Comparison of ENCODE assay signal across 25 mouse cellular contexts in the genomic region with DNA sequence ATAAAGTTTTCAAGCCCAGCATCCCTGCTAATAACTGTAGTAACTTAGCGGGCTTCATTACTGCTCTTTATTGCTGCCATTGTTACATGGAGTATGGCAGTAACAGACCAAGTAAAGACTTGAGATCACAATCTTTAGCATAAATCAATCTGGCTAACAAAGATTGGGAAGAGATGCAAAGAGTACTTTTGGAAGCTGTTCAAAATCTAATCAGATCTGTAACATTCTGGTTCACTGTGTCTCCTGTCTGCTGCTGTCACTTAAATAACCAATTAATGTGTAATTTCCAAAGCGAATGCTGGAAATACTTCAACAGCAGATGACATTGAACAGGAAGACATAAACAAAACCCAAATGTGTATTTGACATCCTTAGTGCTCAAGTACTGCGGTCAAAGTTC.
DNase-seq lines count a peak whose midpoint lies in the region; ATAC-seq and TF ChIP-seq lines count a peak whose summit lies in the region.
"Had no signal": no experiment of that assay in that cellular context is flagged by ENCODE, and none has a peak within 500 bp of the region (broad histone marks: within the 10 kb centered on the region; RNA-seq: fewer than 3 reads in every experiment).

No protein-coding gene starts in this region.

- H3K4me1 ChIP-seq in embryonic facial prominence, embryonic 14.5 days (ENCODE audit: control insufficient read depth, insufficient read depth, low read length) = no peaks in the 10 kb centered on the region
- H3K4me1 ChIP-seq in embryonic facial prominence, embryonic 10.5 days = no peaks in the 10 kb centered on the region
- H3K4me1 ChIP-seq in kidney, postnatal 0 days (replicated peaks; ENCODE audit: insufficient read depth, low read length) = no peaks in the 10 kb centered on the region
- H3K4me1 ChIP-seq in stomach, embryonic 14.5 days (ENCODE audit: control insufficient read depth, insufficient read depth, low read length) = no peaks in the 10 kb centered on the region
- H3K4me1 ChIP-seq in stomach, postnatal 0 days (replicated peaks; ENCODE audit: control insufficient read depth, insufficient read depth) = no peaks in the 10 kb centered on the region
- H3K4me1 ChIP-seq: embryonic facial prominence, embryonic 12.5 days; heart, embryonic 13.5 days; hindbrain, embryonic 12.5 days; liver, embryonic 12.5 days; midbrain, embryonic 10.5 days had no signal

- 0 out of 2 replicates have a peak, but pooled peaks cover 7% of the 10 kb centered on the region for H3K9me3 ChIP-seq in embryonic facial prominence, embryonic 14.5 days (ENCODE audit: control insufficient read depth, low read length)
- peaks cover 4% of the 10 kb centered on the region; the same call in 1 of the 2 replicates for H3K9me3 ChIP-seq in embryonic facial prominence, embryonic 10.5 days
- H3K9me3 ChIP-seq in kidney, postnatal 0 days (replicated peaks; ENCODE audit: low read length) = no peaks in the 10 kb centered on the region
- no peaks in the 10 kb centered on the region; the same call in 1 of the 2 replicates for H3K9me3 ChIP-seq in stomach, embryonic 14.5 days (ENCODE audit: control insufficient read depth, low read depth, low read length)
- no peaks in the 10 kb centered on the region for H3K9me3 ChIP-seq in stomach, postnatal 0 days (ENCODE audit: control insufficient read depth, low read length)
- H3K9me3 ChIP-seq: heart, embryonic 13.5 days had no signal

- TF ChIP-seq EP300 in stomach, postnatal 0 days (optimal IDR thresholded peaks at IDR 0.05) = no peak

- H3K4me2 ChIP-seq in embryonic facial prominence, embryonic 14.5 days (ENCODE audit: low read depth, low read length) = no peak overlapping the region
- H3K4me2 ChIP-seq in kidney, postnatal 0 days (ENCODE audit: low read length) = no peak overlapping the region
- H3K4me2 ChIP-seq in stomach, embryonic 14.5 days (replicated peaks; ENCODE audit: low read depth, low read length) = no peak overlapping the region
- H3K4me2 ChIP-seq in stomach, postnatal 0 days (replicated peaks; ENCODE audit: low read depth) = no peak overlapping the region
- H3K4me2 ChIP-seq: embryonic facial prominence, embryonic 12.5 days; heart, embryonic 13.5 days; hindbrain, embryonic 12.5 days; liver, embryonic 12.5 days had no signal

- H3K4me3 ChIP-seq in embryonic facial prominence, embryonic 14.5 days (ENCODE audit: low read depth, low read length) = no peak overlapping the region
- no peak overlapping the region for H3K4me3 ChIP-seq in embryonic facial prominence, embryonic 10.5 days
- no peak overlapping the region for H3K4me3 ChIP-seq in kidney, postnatal 0 days (replicated peaks; ENCODE audit: low read depth, low read length)
- H3K4me3 ChIP-seq in stomach, embryonic 14.5 days (ENCODE audit: low read depth, low read length) = no peak overlapping the region
- H3K4me3 ChIP-seq in stomach, postnatal 0 days (ENCODE audit: low read depth, low read length) = no peak overlapping the region
- H3K4me3 ChIP-seq: embryonic facial prominence, embryonic 12.5 days; erythroblast, embryonic 14.5 days; heart, embryonic 13.5 days; hindbrain, embryonic 12.5 days; liver, embryonic 12.5 days; midbrain, embryonic 10.5 days had no signal

- WGBS in embryonic facial prominence, embryonic 14.5 days = 70% methylated on average over 3 of the region's 3 CpGs
- 85% methylated on average over 3 of the region's 3 CpGs for WGBS in embryonic facial prominence, embryonic 10.5 days
- WGBS in kidney, postnatal 0 days = 60% methylated on average over 3 of the region's 3 CpGs
- 60% methylated on average over 3 of the region's 3 CpGs for WGBS in stomach, embryonic 14.5 days
- WGBS in stomach, postnatal 0 days = 57% methylated on average over 3 of the region's 3 CpGs

- no peak overlapping the region for H3K9ac ChIP-seq in embryonic facial prominence, embryonic 14.5 days (ENCODE audit: low read depth, low read length)
- no peak overlapping the region for H3K9ac ChIP-seq in kidney, postnatal 0 days (ENCODE audit: low read depth, low read length)
- H3K9ac ChIP-seq in stomach, embryonic 14.5 days (replicated peaks; ENCODE audit: low read depth, low read length) = no peak overlapping the region
- H3K9ac ChIP-seq in stomach, postnatal 0 days (ENCODE audit: low read length) = no peak overlapping the region
- H3K9ac ChIP-seq: embryonic facial prominence, embryonic 12.5 days; heart, embryonic 13.5 days; hindbrain, embryonic 12.5 days; liver, embryonic 12.5 days had no signal

- H3K27ac ChIP-seq in embryonic facial prominence, embryonic 14.5 days (replicated peaks; ENCODE audit: low read depth, low read length) = no peak overlapping the region
- no peak overlapping the region for H3K27ac ChIP-seq in embryonic facial prominence, embryonic 10.5 days (replicated peaks)
- H3K27ac ChIP-seq in kidney, postnatal 0 days = no peak overlapping the region
- H3K27ac ChIP-seq in stomach, embryonic 14.5 days (ENCODE audit: low read length) = no peak overlapping the region
- H3K27ac ChIP-seq in stomach, postnatal 0 days (replicated peaks) = no peak overlapping the region
- H3K27ac ChIP-seq: embryonic facial prominence, embryonic 12.5 days; heart, embryonic 13.5 days; hindbrain, embryonic 12.5 days; liver, embryonic 12.5 days; midbrain, embryonic 10.5 days had no signal

- DNase-seq in embryonic facial prominence, embryonic 14.5 days (ENCODE audit: low spot score) = peak; percentile 20
- no peak for DNase-seq in embryonic facial prominence, embryonic 10.5 days (ENCODE audit: low spot score)
- DNase-seq in kidney, postnatal 0 days (ENCODE audit: low spot score) = peak; percentile 16
- no peak for DNase-seq in kidney, postnatal 36 days
- no peak for DNase-seq in stomach, postnatal 0 days (ENCODE audit: low spot score)
- DNase-seq in c-Kit-positive CD71-positive TER-119-positive erythroid progenitor cells, embryonic 14.5 days (ENCODE audit: low spot score) = no peak
- DNase-seq in embryo, embryonic 10.5 days (ENCODE audit: low spot score) = no peak
- DNase-seq: adrenal gland, postnatal 14 days; cerebellum, adult 11 months; cerebellum, adult 9-11 months; gastrocnemius, postnatal 10 days; heart, adult 11 months; heart, postnatal 14 days; kidney, adult 8-10 months; kidney, postnatal 25 days; layer of hippocampus, postnatal 36 days; lung, adult 2 months; right cerebral cortex, postnatal 14 days had no signal

- no peaks in the 10 kb centered on the region for H3K36me3 ChIP-seq in embryonic facial prominence, embryonic 14.5 days (ENCODE audit: control insufficient read depth, insufficient read depth, low read length)
- no peaks in the 10 kb centered on the region for H3K36me3 ChIP-seq in embryonic facial prominence, embryonic 10.5 days (replicated peaks)
- no peaks in the 10 kb centered on the region for H3K36me3 ChIP-seq in kidney, postnatal 0 days (ENCODE audit: insufficient read depth, low read length)
- no peaks in the 10 kb centered on the region for H3K36me3 ChIP-seq in stomach, embryonic 14.5 days (ENCODE audit: control insufficient read depth, insufficient read depth, low read length)
- no peaks in the 10 kb centered on the region for H3K36me3 ChIP-seq in stomach, postnatal 0 days (ENCODE audit: control insufficient read depth, insufficient read depth, low read length)
- H3K36me3 ChIP-seq: embryonic facial prominence, embryonic 12.5 days; heart, embryonic 13.5 days; hindbrain, embryonic 12.5 days; liver, embryonic 12.5 days; midbrain, embryonic 10.5 days had no signal

- H3K27me3 ChIP-seq in embryonic facial prominence, embryonic 14.5 days (replicated peaks; ENCODE audit: control insufficient read depth, insufficient read depth, low read length) = no peaks in the 10 kb centered on the region
- no peaks in the 10 kb centered on the region for H3K27me3 ChIP-seq in embryonic facial prominence, embryonic 10.5 days (replicated peaks; ENCODE audit: low read depth, poor library complexity, severe bottlenecking)
- H3K27me3 ChIP-seq in kidney, postnatal 0 days (ENCODE audit: insufficient read depth, low read length) = no peaks in the 10 kb centered on the region
- no peaks in the 10 kb centered on the region for H3K27me3 ChIP-seq in stomach, embryonic 14.5 days (ENCODE audit: control insufficient read depth, insufficient read depth, low read length)
- no peaks in the 10 kb centered on the region for H3K27me3 ChIP-seq in stomach, postnatal 0 days (ENCODE audit: control insufficient read depth, insufficient read depth, low read length)
- H3K27me3 ChIP-seq: embryonic facial prominence, embryonic 12.5 days; heart, embryonic 13.5 days; hindbrain, embryonic 12.5 days; liver, embryonic 12.5 days had no signal

- no peak for TF ChIP-seq CTCF in kidney, postnatal 0 days (IDR thresholded peaks at IDR 0.05; ENCODE audit: low read depth)
- TF ChIP-seq CTCF in stomach, postnatal 0 days (IDR thresholded peaks at IDR 0.05; ENCODE audit: low read depth) = no peak

- ATAC-seq in embryonic facial prominence, embryonic 14.5 days (ENCODE audit: low read depth) = no peak
- ATAC-seq in kidney, postnatal 0 days (replicated peaks; ENCODE audit: low FRiP score, low read depth) = no peak
- ATAC-seq in stomach, embryonic 14.5 days (ENCODE audit: insufficient number of reproducible peaks, insufficient read depth, low FRiP score, low read depth) = peak; percentile 42; the same call in 1 of the 2 replicates
- ATAC-seq in stomach, postnatal 0 days (ENCODE audit: low FRiP score, low TSS enrichment) = no peak
- ATAC-seq: liver, embryonic 12.5 days had no signal

Comparison
In these comparisons a context has a peak if more than half of its experiments do, and no peak if none do; other contexts are left out.
1. DNase-seq: peak in embryonic facial prominence, embryonic 14.5 days (single experiment) and kidney, postnatal 0 days (single experiment); none in embryonic facial prominence, embryonic 10.5 days (single experiment), kidney, postnatal 36 days (0 of 2), stomach, postnatal 0 days (single experiment), c-Kit-positive CD71-positive TER-119-positive erythroid progenitor cells, embryonic 14.5 days (single experiment) and embryo, embryonic 10.5 days (single experiment).